Mouse (Mus musculus) left cerebral cortex, adult 2 months (tissue): ENCODE data around the gene Ywhaq. TPM values are rescaled to one million over a fixed set of nuclear protein-coding genes. Genes with fewer than 3 reads are reported as not detected.

Experiments used
- DNase-seq, 2 experiments: peaks; one replicate each; pipeline ENCODE4 v3.0.0; 2021 to 2022; ENCODE audit warnings: low spot score in 2 of 2, mixed read lengths in 1 of 2; ENCODE audit errors: extremely low spot score in 1 of 2
- H3K27ac ChIP-seq: fragments of 200-600 bp; 2 replicates; pipeline ENCODE4 v1.8.1; 2022
- H3K4me3 ChIP-seq: fragments of 200-600 bp; 2 replicates; pipeline ENCODE4 v1.8.1; 2022
- CTCF ChIP-seq: fragments of 200-600 bp; IDR thresholded peaks from 2 replicates; pipeline ENCODE4 v1.8.1; 2022; ENCODE audit warnings: antibody characterized with exemption, mild to moderate bottlenecking, moderate library complexity
- intact Hi-C: fragments of 180-260 bp; cut with DNase I; formaldehyde crosslinking; loops from one replicate; pipeline ENCODE4 v1.15.1; 2025
- long read RNA-seq, 2 experiments: library from polyadenylated mRNA; stranded (forward); transcript quantifications; one replicate each; pipeline ENCODE4 v2.0.0; 2021; ENCODE audit warnings: borderline mapping rate in 2 of 2
- total RNA-seq, 2 experiments: library from RNA; stranded (reverse); gene quantifications; 2 replicates each; pipeline ENCODE4 v1.2.3; 2021

Ywhaq gene
- 100 to 1,000 TPM; 406 to 421 TPM for total RNA-seq
- long read RNA-seq, experiment 1, transcript Ywhaq-202 (6 exons, 2,197 nt), result major isoform, 370 of 707 reads
- long read RNA-seq, experiment 1, transcript Ywhaq-201 (5 exons, 2,110 nt), result minor isoform, 54 of 707 reads
- long read RNA-seq, experiment 1, partial matches to known transcripts, result 1 of 707 reads
- long read RNA-seq, experiment 1, other reads (novel, unspliced or antisense), result 282 of 707 reads
- long read RNA-seq, experiment 2, transcript Ywhaq-201 (5 exons, 2,110 nt), result minor isoform, 47 of 465 reads
- long read RNA-seq, experiment 2, transcript Ywhaq-202 (6 exons, 2,197 nt), result major isoform, 257 of 465 reads
- long read RNA-seq, experiment 2, partial matches to known transcripts, result 3 of 465 reads
- long read RNA-seq, experiment 2, other reads (novel, unspliced or antisense), result 158 of 465 reads

GRCm38 (mm10) chr12:21417100-21418070 lies at the start of gene Ywhaq:
Ywhaq (minus strand) TSS chr12:21417637.
- intact Hi-C loops, result loop anchor here (2.0 to 5.0 kb wide), 2 partner anchors 45 to 95 kb away; partner anchors contain the start of gene Adam17
- Histone ChIP-seq H3K4me3 (peak within 1 kb of the TSS; percentile 73), H3K27ac (peak within 1 kb of the TSS; percentile 99)
- no peak for TF ChIP-seq CTCF
- DNase-seq, result peak; percentile 97

GRCm38 (mm10) chr12:21463448-21463891 lies 46.0 kb upstream of the Ywhaq start:
- TF ChIP-seq CTCF, result no peak
- intact Hi-C loops, result no loop called here

GRCm38 (mm10) chr12:21462658-21463057 lies 45.2 kb upstream of the Ywhaq start:
- TF ChIP-seq CTCF, result no peak
- no peak for DNase-seq
- no peak overlapping the region for H3K27ac ChIP-seq
- H3K4me3 ChIP-seq, result no peak overlapping the region
- intact Hi-C loops, result no loop called here

More at GRCm38 (mm10) chr12:21463448-21463891, 46.0 kb upstream of the Ywhaq start:
- no peak for DNase-seq
- H3K4me3 ChIP-seq, result no peak overlapping the region
- H3K27ac ChIP-seq, result no peak overlapping the region

GRCm38 (mm10) chr12:21459681-21460080 lies 42.2 kb upstream of the Ywhaq start:
- Histone ChIP-seq H3K27ac (no peak overlapping the region), H3K4me3 (no peak overlapping the region)
- no peak for TF ChIP-seq CTCF
- intact Hi-C loops, result no loop called here
- DNase-seq, result no peak

GRCm38 (mm10) chr12:21456021-21456420 lies 38.6 kb upstream of the Ywhaq start:
- intact Hi-C loops, result no loop called here
- Histone ChIP-seq H3K27ac (no peak overlapping the region), H3K4me3 (no peak overlapping the region)
- DNase-seq, result no peak
- no peak for TF ChIP-seq CTCF

GRCm38 (mm10) chr12:21451752-21452151 lies 34.3 kb upstream of the Ywhaq start:
- no peak overlapping the region for H3K27ac ChIP-seq
- no peak overlapping the region for H3K4me3 ChIP-seq
- intact Hi-C loops, result no loop called here
- no peak for DNase-seq
- no peak for TF ChIP-seq CTCF

GRCm38 (mm10) chr12:21451351-21451750 lies 33.9 kb upstream of the Ywhaq start:
- Histone ChIP-seq H3K27ac (no peak overlapping the region), H3K4me3 (no peak overlapping the region)
- DNase-seq, result no peak
- intact Hi-C loops, result no loop called here
- TF ChIP-seq CTCF, result no peak

GRCm38 (mm10) chr12:21443783-21444182 lies 26.3 kb upstream of the Ywhaq start:
- no peak overlapping the region for H3K27ac ChIP-seq
- intact Hi-C loops, result no loop called here
- DNase-seq, result no peak
- H3K4me3 ChIP-seq, result no peak overlapping the region
- TF ChIP-seq CTCF, result no peak

- intact Hi-C loops, result no loop called here
Observed at GRCm38 (mm10) chr12:21441870-21442269, 24.4 kb upstream of the Ywhaq start.

GRCm38 (mm10) chr12:21439428-21439827 lies 22.0 kb upstream of the Ywhaq start:
- no peak for DNase-seq
- no peak for TF ChIP-seq CTCF
- Histone ChIP-seq H3K27ac (peak overlapping the region; percentile 50; the same call in 1 of the 2 replicates), H3K4me3 (no peak overlapping the region)
- intact Hi-C loops, result no loop called here

More at GRCm38 (mm10) chr12:21441870-21442269, 24.4 kb upstream of the Ywhaq start:
- no peak for DNase-seq
- H3K27ac ChIP-seq, result no peak overlapping the region
- TF ChIP-seq CTCF, result peak; percentile 18
- H3K4me3 ChIP-seq, result no peak overlapping the region

- no peak for TF ChIP-seq CTCF
- DNase-seq, result no peak
- Histone ChIP-seq H3K27ac (peak overlapping the region; percentile 4; the same call in 1 of the 2 replicates), H3K4me3 (no peak overlapping the region)
- intact Hi-C loops, result no loop called here
Observed at GRCm38 (mm10) chr12:21438750-21439394, 21.4 kb upstream of the Ywhaq start.
